Mouse (Mus musculus) brain, embryonic 14.5 days (tissue): ENCODE measurements around the gene Ece1.

Experiments used
- CTCF ChIP-seq: fragments of 200-500 bp; IDR thresholded peaks from 2 replicates; pipeline ENCODE4 v1.5.1; 2012; ENCODE audit warnings: inconsistent platforms, mild to moderate bottlenecking, moderate library complexity, borderline replicate concordance; ENCODE audit not compliant: insufficient read depth, insufficient read length; ENCODE audit errors: extremely low read depth
- POLR2A ChIP-seq: fragments of 200-500 bp; IDR thresholded peaks from 2 replicates; pipeline ENCODE4 v1.6.1; 2012; ENCODE audit warnings: mild to moderate bottlenecking, inconsistent platforms, borderline replicate concordance; ENCODE audit not compliant: poor library complexity, insufficient read depth, insufficient read length, severe bottlenecking; ENCODE audit errors: extremely low read depth

DNA sequence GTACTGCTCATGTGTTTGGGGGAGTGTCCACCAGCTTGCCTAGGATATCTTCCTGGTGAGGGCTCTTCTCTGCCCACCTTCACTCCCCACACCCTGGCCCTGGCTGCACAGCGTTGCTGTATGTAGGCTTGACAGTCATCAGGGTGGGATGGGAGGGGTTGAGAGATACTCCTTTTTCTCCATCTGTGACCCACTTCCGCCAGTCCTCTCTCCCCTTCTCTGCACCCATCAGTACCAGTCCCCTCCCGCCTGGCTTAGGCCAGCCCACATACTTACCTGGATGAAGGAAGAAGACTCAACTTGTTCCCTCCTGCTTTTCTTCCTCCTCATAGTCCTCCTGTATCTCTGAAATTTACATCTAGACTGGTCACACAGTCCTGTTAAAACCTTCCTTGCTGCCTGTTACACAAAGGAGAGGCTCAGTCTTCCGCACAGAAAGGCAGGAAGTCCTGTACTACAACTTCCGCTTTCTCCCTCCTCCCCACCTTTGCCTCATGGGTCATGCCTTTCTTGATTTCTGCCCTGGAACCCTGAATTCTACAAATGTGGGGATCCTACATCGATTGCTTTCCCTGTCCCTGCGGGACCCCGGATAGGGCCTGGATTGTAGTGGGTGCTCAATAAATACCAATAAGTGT, 21.6 kb downstream of the Ece1 start:
- TF ChIP-seq CTCF = no peak
- TF ChIP-seq POLR2A = no peak
